Mouse (Mus musculus): ENCODE results near the gene Baz1a. TPM values are rescaled to one million over a fixed set of nuclear protein-coding genes. Genes with fewer than 3 reads are reported as not detected.
"Not testable (repeated sequence)": the region's sequence is repeated elsewhere in the genome, so short reads cannot be mapped to it uniquely, and the experiment has no call there.

The Baz1a gene
- polyA plus RNA-seq, 1 experiment from 2014 or later, result 17.7 TPM

- Histone ChIP-seq H3K4me2 (ENCODE audit: low read depth, low read length) (no peak overlapping the region), H3K4me3 (ENCODE audit: low read length) (no peak overlapping the region), H3K36me3 (ENCODE audit: control insufficient read depth, insufficient read depth, low read length) (no peaks in the 10 kb centered on the region), H3K9ac (ENCODE audit: low read length) (no peak overlapping the region), H3K27me3 (ENCODE audit: control insufficient read depth, insufficient read depth, low read depth, low read length) (no peaks in the 10 kb centered on the region), H3K27ac (ENCODE audit: low read length) (no peak overlapping the region), H3K4me1 (replicated peaks; ENCODE audit: control insufficient read depth, insufficient read depth, low read length) (no peaks in the 10 kb centered on the region), H3K9me3 (ENCODE audit: control insufficient read depth, low read length) (no peaks in the 10 kb centered on the region)
- WGBS, result 75% methylated on average over 8 of the region's 8 CpGs
- ATAC-seq (ENCODE audit: low read depth), result no peak
Measured at GRCm38 (mm10) chr12:55016339-55017118, 2.4 kb upstream of the Baz1a start.

GRCm38 (mm10) chr12:55015428-55015827, 1.3 kb upstream of the Baz1a start:
- no peaks in the 10 kb centered on the region for H3K9me3 ChIP-seq (ENCODE audit: control insufficient read depth, low read length)
- H3K4me3 ChIP-seq (ENCODE audit: low read length), result no peak overlapping the region
- H3K4me2 ChIP-seq (ENCODE audit: low read depth, low read length), result no peak overlapping the region
- WGBS, result 81% methylated on average over 5 of the region's 5 CpGs
- no peaks in the 10 kb centered on the region for H3K36me3 ChIP-seq (ENCODE audit: control insufficient read depth, insufficient read depth, low read length)
- no peak for ATAC-seq (ENCODE audit: low read depth)
- H3K4me1 ChIP-seq (replicated peaks; ENCODE audit: control insufficient read depth, insufficient read depth, low read length), result no peaks in the 10 kb centered on the region
- H3K9ac ChIP-seq (ENCODE audit: low read length), result no peak overlapping the region
- no peaks in the 10 kb centered on the region for H3K27me3 ChIP-seq (ENCODE audit: control insufficient read depth, insufficient read depth, low read depth, low read length)
- H3K27ac ChIP-seq (ENCODE audit: low read length), result no peak overlapping the region

DNA sequence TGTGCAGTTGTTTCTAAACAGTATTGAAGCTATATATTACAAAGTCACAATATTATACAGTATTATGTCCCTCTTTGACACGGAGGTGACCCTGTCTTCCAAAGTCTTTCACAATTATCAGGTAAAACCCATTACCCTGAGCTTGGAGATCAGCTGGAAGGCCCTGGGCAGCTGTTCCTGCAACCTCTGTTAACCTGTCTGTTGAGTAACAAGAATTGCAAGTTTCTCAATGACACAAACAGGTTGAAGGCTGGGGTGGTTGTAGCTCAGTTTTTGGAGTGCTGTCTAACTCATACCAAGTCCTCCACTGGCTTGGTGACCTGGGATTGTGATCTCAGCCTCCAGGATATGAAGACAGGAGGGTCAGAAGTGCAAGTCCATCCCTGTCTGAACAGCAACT, 1.1 kb downstream of the Baz1a start:
- Histone ChIP-seq H3K4me1 (replicated peaks; ENCODE audit: control insufficient read depth, insufficient read depth, low read length) (no peaks in the 10 kb centered on the region), H3K36me3 (ENCODE audit: control insufficient read depth, insufficient read depth, low read length) (no peaks in the 10 kb centered on the region), H3K4me3 (ENCODE audit: low read length) (no peak overlapping the region), H3K27me3 (ENCODE audit: control insufficient read depth, insufficient read depth, low read depth, low read length) (no peaks in the 10 kb centered on the region), H3K4me2 (ENCODE audit: low read depth, low read length) (no peak overlapping the region), H3K27ac (ENCODE audit: low read length) (no peak overlapping the region), H3K9ac (ENCODE audit: low read length) (no peak overlapping the region), H3K9me3 (ENCODE audit: control insufficient read depth, low read length) (no peaks in the 10 kb centered on the region)
- ATAC-seq (ENCODE audit: low read depth), result no peak
- WGBS, result 67% methylated on average over 1 of the region's 1 CpGs

GRCm38 (mm10) chr12:55007361-55008008, 6.7 kb downstream of the Baz1a start:
- no peak for ATAC-seq (ENCODE audit: low read depth)
- no peak overlapping the region for H3K27ac ChIP-seq (ENCODE audit: low read length)
- no peak overlapping the region for H3K4me2 ChIP-seq (ENCODE audit: low read depth, low read length)
- 80% methylated on average over 14 of the region's 14 CpGs for WGBS
- H3K4me1 ChIP-seq (replicated peaks; ENCODE audit: control insufficient read depth, insufficient read depth, low read length), result no peaks in the 10 kb centered on the region
- no peak overlapping the region for H3K4me3 ChIP-seq (ENCODE audit: low read length)
- H3K36me3 ChIP-seq (ENCODE audit: control insufficient read depth, insufficient read depth, low read length), result no peaks in the 10 kb centered on the region
- H3K9ac ChIP-seq (ENCODE audit: low read length), result no peak overlapping the region
- H3K27me3 ChIP-seq (ENCODE audit: control insufficient read depth, insufficient read depth, low read depth, low read length), result no peaks in the 10 kb centered on the region
- no peaks in the 10 kb centered on the region; the same call in 1 of the 2 replicates for H3K9me3 ChIP-seq (ENCODE audit: control insufficient read depth, low read length)

DNA sequence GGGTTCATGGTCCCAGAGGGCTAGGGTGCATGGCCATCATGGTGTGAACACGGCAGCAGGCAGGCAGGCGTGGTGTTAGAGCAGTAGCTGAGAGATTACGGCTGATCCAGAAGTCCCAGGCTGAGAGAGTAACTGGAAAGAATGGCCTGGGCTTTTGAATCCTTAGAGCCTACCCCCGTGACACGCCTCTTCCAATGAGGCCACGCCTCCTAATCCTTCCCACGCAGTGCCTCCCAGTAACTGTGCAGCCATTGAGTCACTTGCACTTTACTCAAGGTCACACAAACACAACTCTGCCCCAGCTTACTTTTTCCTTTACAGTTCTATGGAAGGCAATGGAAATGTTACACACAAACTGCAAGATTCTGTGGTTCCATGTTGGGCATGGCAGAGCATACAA, 8.1 kb downstream of the Baz1a start:
- Histone ChIP-seq H3K4me2 (ENCODE audit: low read depth, low read length) (no peak overlapping the region), H3K4me3 (ENCODE audit: low read length) (no peak overlapping the region), H3K27me3 (ENCODE audit: control insufficient read depth, insufficient read depth, low read depth, low read length) (no peaks in the 10 kb centered on the region), H3K9me3 (ENCODE audit: control insufficient read depth, low read length) (no peaks in the 10 kb centered on the region; the same call in 1 of the 2 replicates), H3K27ac (ENCODE audit: low read length) (no peak overlapping the region), H3K4me1 (replicated peaks; ENCODE audit: control insufficient read depth, insufficient read depth, low read length) (no peaks in the 10 kb centered on the region), H3K9ac (ENCODE audit: low read length) (no peak overlapping the region), H3K36me3 (ENCODE audit: control insufficient read depth, insufficient read depth, low read length) (no peaks in the 10 kb centered on the region)
- 91% methylated on average over 7 of the region's 7 CpGs for WGBS
- no peak for ATAC-seq (ENCODE audit: low read depth)

- ATAC-seq (ENCODE audit: low read depth), result no peak
- Histone ChIP-seq H3K36me3 (ENCODE audit: control insufficient read depth, insufficient read depth, low read length) (no peaks in the 10 kb centered on the region), H3K4me2 (ENCODE audit: low read depth, low read length) (no peak overlapping the region), H3K9me3 (ENCODE audit: control insufficient read depth, low read length) (no peaks in the 10 kb centered on the region; the same call in 1 of the 2 replicates), H3K9ac (ENCODE audit: low read length) (no peak overlapping the region), H3K4me3 (ENCODE audit: low read length) (no peak overlapping the region), H3K27me3 (ENCODE audit: control insufficient read depth, insufficient read depth, low read depth, low read length) (no peaks in the 10 kb centered on the region), H3K27ac (ENCODE audit: low read length) (no peak overlapping the region), H3K4me1 (replicated peaks; ENCODE audit: control insufficient read depth, insufficient read depth, low read length) (no peaks in the 10 kb centered on the region)
- 84% methylated on average over 3 of the region's 3 CpGs for WGBS
Measured at GRCm38 (mm10) chr12:55004396-55004795, 9.8 kb downstream of the Baz1a start.

DNA sequence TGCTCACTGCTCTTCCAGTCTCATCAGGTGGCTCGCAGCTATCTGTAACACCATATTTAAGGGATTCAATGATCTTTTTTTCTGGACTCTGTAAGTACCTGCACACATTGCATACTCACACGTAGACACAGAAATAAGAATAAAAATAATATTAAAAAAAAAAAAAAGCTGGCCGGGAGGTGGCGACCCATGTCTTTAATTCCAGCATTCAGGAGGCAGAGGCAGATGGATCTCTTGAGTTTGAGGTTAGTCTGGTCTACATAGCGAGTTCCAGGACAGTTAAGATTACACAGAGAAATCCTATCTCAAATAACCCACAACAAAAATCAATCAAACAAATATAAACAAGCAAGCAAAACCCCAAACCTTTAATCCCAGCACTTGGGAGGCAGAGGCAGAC, 10.3 kb downstream of the Baz1a start:
- no peaks in the 10 kb centered on the region for H3K27me3 ChIP-seq (ENCODE audit: control insufficient read depth, insufficient read depth, low read depth, low read length)
- H3K36me3 ChIP-seq (ENCODE audit: control insufficient read depth, insufficient read depth, low read length), result no peaks in the 10 kb centered on the region
- no peaks in the 10 kb centered on the region for H3K4me1 ChIP-seq (replicated peaks; ENCODE audit: control insufficient read depth, insufficient read depth, low read length)
- H3K4me2 ChIP-seq (ENCODE audit: low read depth, low read length), result no peak overlapping the region
- no peak overlapping the region for H3K9ac ChIP-seq (ENCODE audit: low read length)
- WGBS, result 83% methylated on average over 5 of the region's 5 CpGs
- H3K27ac ChIP-seq (ENCODE audit: low read length), result no peak overlapping the region
- H3K4me3 ChIP-seq (ENCODE audit: low read length), result no peak overlapping the region
- no peaks in the 10 kb centered on the region; the same call in 1 of the 2 replicates for H3K9me3 ChIP-seq (ENCODE audit: control insufficient read depth, low read length)
- ATAC-seq (ENCODE audit: low read depth), result no peak

GRCm38 (mm10) chr12:55002532-55002931, 11.6 kb downstream of the Baz1a start:
- H3K4me3 ChIP-seq (ENCODE audit: low read length); H3K9ac ChIP-seq (ENCODE audit: low read length); H3K4me1 ChIP-seq (replicated peaks; ENCODE audit: control insufficient read depth, insufficient read depth, low read length); H3K36me3 ChIP-seq (ENCODE audit: control insufficient read depth, insufficient read depth, low read length); H3K27me3 ChIP-seq (ENCODE audit: control insufficient read depth, insufficient read depth, low read depth, low read length); H3K4me2 ChIP-seq (ENCODE audit: low read depth, low read length); H3K27ac ChIP-seq (ENCODE audit: low read length); ATAC-seq (ENCODE audit: low read depth); H3K9me3 ChIP-seq (ENCODE audit: control insufficient read depth, low read length): not testable (repeated sequence)
- 79% methylated on average over 7 of the region's 7 CpGs for WGBS

- Histone ChIP-seq H3K4me1 (replicated peaks; ENCODE audit: control insufficient read depth, insufficient read depth, low read length) (no peaks in the 10 kb centered on the region), H3K4me2 (ENCODE audit: low read depth, low read length) (no peak overlapping the region), H3K27me3 (ENCODE audit: control insufficient read depth, insufficient read depth, low read depth, low read length) (no peaks in the 10 kb centered on the region), H3K9ac (ENCODE audit: low read length) (no peak overlapping the region), H3K36me3 (ENCODE audit: control insufficient read depth, insufficient read depth, low read length) (no peaks in the 10 kb centered on the region), H3K9me3 (ENCODE audit: control insufficient read depth, low read length) (no peaks in the 10 kb centered on the region), H3K27ac (ENCODE audit: low read length) (no peak overlapping the region), H3K4me3 (ENCODE audit: low read length) (no peak overlapping the region)
- 72% methylated on average over 14 of the region's 14 CpGs for WGBS
- no peak for ATAC-seq (ENCODE audit: low read depth)
Measured at GRCm38 (mm10) chr12:54999016-54999690, 15.0 kb downstream of the Baz1a start.

All from lung, embryonic 16.5 days (tissue).